In genomic region chr1:23884087-23884668, GRCm38 (mm10) we compare ENCODE assay signal across 26 mouse cellular contexts. TPM values are rescaled to one million over a fixed set of nuclear protein-coding genes. Genes with fewer than 3 reads are reported as not detected.
DNase-seq lines count a peak whose midpoint lies in the region; ATAC-seq and TF ChIP-seq lines count a peak whose summit lies in the region.
"Had no signal": no experiment of that assay in that cellular context is flagged by ENCODE, and none has a peak within 500 bp of the region (broad histone marks: within the 10 kb centered on the region; RNA-seq: fewer than 3 reads in every experiment).

No protein-coding gene starts in this region.

- no peak for TF ChIP-seq CTCF in brain, embryonic 14.5 days (IDR thresholded peaks at IDR 0.05; ENCODE audit: borderline replicate concordance, extremely low read depth, insufficient read depth, insufficient read length)
- TF ChIP-seq CTCF in liver, embryonic 14.5 days (IDR thresholded peaks at IDR 0.05; ENCODE audit: low read depth): no peak

- no peak overlapping the region for H3K27ac ChIP-seq in liver, embryonic 14.5 days
- H3K27ac ChIP-seq: heart, adult 2 months; heart, embryonic 15.5 days; hindbrain, postnatal 0 days; layer of hippocampus, adult 2 months; left cerebral cortex, adult 2 months; limb, embryonic 10.5 days; liver, embryonic 13.5 days; midbrain, embryonic 15.5 days had no signal

- peak; percentile 32 to 43 for DNase-seq in cerebellum, postnatal 10 days
- DNase-seq in cerebellum, adult 11-12 months: no peak
- DNase-seq in left cerebral cortex, postnatal 4 days: peak; percentile 3
- no peak for DNase-seq in left cerebral cortex, adult 18-20 months (ENCODE audit: low spot score in 2 of 2)
- DNase-seq in brain, embryonic 14.5 days (ENCODE audit: low read depth): peak; percentile 82
- no peak for DNase-seq in liver, embryonic 14.5 days (ENCODE audit: low read depth in 3 of 3, low spot score in 3 of 3)
- DNase-seq in layer of hippocampus, adult 18-20 months (ENCODE audit: low spot score in 2 of 2): no peak
- DNase-seq: adrenal gland, postnatal 25 days; gastrocnemius, postnatal 14 days; heart, adult 2 months; heart, postnatal 4 days; kidney, postnatal 10 days; liver, embryonic 13.5 days; lung, postnatal 14 days; right cerebral cortex, postnatal 25 days; thymus, postnatal 36 days had no signal

- 57% methylated on average over 2 of the region's 2 CpGs for WGBS in liver, embryonic 14.5 days (ENCODE audit: insufficient replicate concordance)

- intact Hi-C loops in left cerebral cortex, postnatal 4 days (cut with DNase I): no loop called here

- ATAC-seq in liver, embryonic 14.5 days (ENCODE audit: insufficient read depth): peak; percentile 41; the same call in 1 of the 2 replicates
- ATAC-seq: intestine, postnatal 0 days had no signal

- no peak overlapping the region for H3K4me2 ChIP-seq in liver, embryonic 14.5 days (ENCODE audit: low read depth)
- H3K4me2 ChIP-seq: heart, embryonic 15.5 days; liver, embryonic 13.5 days; midbrain, embryonic 15.5 days had no signal

- H3K27me3 ChIP-seq in liver, embryonic 14.5 days (ENCODE audit: control insufficient read depth, insufficient read depth, low read length): no peaks in the 10 kb centered on the region
- H3K27me3 ChIP-seq: CH12.LX; heart, embryonic 15.5 days; liver, embryonic 13.5 days; megakaryocyte, embryonic 14.5 days; midbrain, embryonic 15.5 days had no signal

- H3K9ac ChIP-seq in liver, embryonic 14.5 days (replicated peaks): no peak overlapping the region
- H3K9ac ChIP-seq: heart, embryonic 15.5 days; liver, embryonic 13.5 days; midbrain, embryonic 15.5 days had no signal

- H3K4me3 ChIP-seq in liver, embryonic 14.5 days (ENCODE audit: insufficient read depth in 1 of 2, low read depth in 2 of 2, low read length in 2 of 2): no peak overlapping the region
- H3K4me3 ChIP-seq: heart, adult 2 months; heart, embryonic 15.5 days; layer of hippocampus, adult 2 months; left cerebral cortex, adult 2 months; limb, embryonic 10.5 days; liver, embryonic 13.5 days; megakaryocyte, embryonic 14.5 days; midbrain, embryonic 15.5 days; myocyte had no signal

- H3K4me1 ChIP-seq in liver, embryonic 14.5 days (replicated peaks; ENCODE audit: control insufficient read depth in 2 of 2, insufficient read depth in 2 of 2, low read length in 1 of 2): peaks cover 3 to 4% of the 10 kb centered on the region in 2 experiments; a peak in 2 of 4 replicates
- H3K4me1 ChIP-seq: heart, embryonic 15.5 days; limb, embryonic 10.5 days; midbrain, embryonic 15.5 days had no signal

- no peak for TF ChIP-seq POLR2A in brain, embryonic 14.5 days (IDR thresholded peaks at IDR 0.05; ENCODE audit: borderline replicate concordance, extremely low read depth, insufficient read depth, insufficient read length, poor library complexity, severe bottlenecking)

- no peak for TF ChIP-seq EP300 in liver, embryonic 14.5 days (IDR thresholded peaks at IDR 0.05; ENCODE audit: low read depth)

- H3K36me3 ChIP-seq in liver, embryonic 14.5 days (replicated peaks; ENCODE audit: control insufficient read depth, insufficient read depth, low read depth): no peaks in the 10 kb centered on the region
- H3K36me3 ChIP-seq: heart, embryonic 15.5 days; limb, embryonic 10.5 days; liver, embryonic 13.5 days; midbrain, embryonic 15.5 days had no signal

- H3K9me3 ChIP-seq in liver, embryonic 14.5 days (ENCODE audit: control insufficient read depth, low read length): no peaks in the 10 kb centered on the region
- H3K9me3 ChIP-seq: heart, embryonic 15.5 days; limb, embryonic 10.5 days; liver, embryonic 13.5 days; megakaryocyte, embryonic 14.5 days; midbrain, embryonic 15.5 days had no signal

RNA-seq across cellular contexts. Expression of gene Smap1, which starts 37.9 kb away (rescaled TPM):
- total RNA-seq in left cerebral cortex, postnatal 4 days (2021): 100 to 1,000 TPM; 207 to 219 TPM
- 100 to 1,000 TPM; 140 to 143 TPM for total RNA-seq in left cerebral cortex, adult 18-20 months (2021)
- polyA plus RNA-seq in brain, embryonic 14.5 days (2012; rRNA removed): 124 and 156 TPM in 2 replicates
- 17.7 and 29.0 TPM in 2 replicates for polyA plus RNA-seq in liver, embryonic 14.5 days (2012; rRNA removed)
- 27.4 and 30.2 TPM in 2 replicates for polyA plus RNA-seq in liver, embryonic 14.5 days (2014; fragmentation: Nextera tagmentation; extraction: Ambion mirVana)
- 100 to 1,000 TPM; 129 to 140 TPM for total RNA-seq in layer of hippocampus, adult 18-20 months (2021)

Comparison
In these comparisons a context has a peak if more than half of its experiments do, and no peak if none do; other contexts are left out.
1. DNase-seq: peak in cerebellum, postnatal 10 days (2 of 2), left cerebral cortex, postnatal 4 days (single experiment) and brain, embryonic 14.5 days (single experiment); none in cerebellum, adult 11-12 months (single experiment), left cerebral cortex, adult 18-20 months (0 of 2), liver, embryonic 14.5 days (0 of 3) and layer of hippocampus, adult 18-20 months (0 of 2).